Mouse (Mus musculus) cerebellum, postnatal 10 days (tissue): Measurements from ENCODE around the gene Vmn2r86.
"Not testable (repeated sequence)": the region's sequence is repeated elsewhere in the genome, so short reads cannot be mapped to it uniquely, and the experiment has no call there.

ENCODE experiments used
- DNase-seq, 2 experiments: peaks; one replicate each; pipeline ENCODE4 v3.0.0; 2021; ENCODE audit warnings: mixed read lengths in 2 of 2

Gene Vmn2r86

GRCm38 (mm10) chr10:130455950-130456349 lies at the start of gene Vmn2r86:
TSS of gene Vmn2r86 (minus strand) at chr10:130456050.
- not testable (repeated sequence) for DNase-seq

- DNase-seq: no peak
Measured at GRCm38 (mm10) chr10:130497296-130497695, 41.4 kb upstream of the Vmn2r86 start, which contains the start of gene Vmn2r87. TSS of gene Vmn2r87 (minus strand) at chr10:130497396.

DNA sequence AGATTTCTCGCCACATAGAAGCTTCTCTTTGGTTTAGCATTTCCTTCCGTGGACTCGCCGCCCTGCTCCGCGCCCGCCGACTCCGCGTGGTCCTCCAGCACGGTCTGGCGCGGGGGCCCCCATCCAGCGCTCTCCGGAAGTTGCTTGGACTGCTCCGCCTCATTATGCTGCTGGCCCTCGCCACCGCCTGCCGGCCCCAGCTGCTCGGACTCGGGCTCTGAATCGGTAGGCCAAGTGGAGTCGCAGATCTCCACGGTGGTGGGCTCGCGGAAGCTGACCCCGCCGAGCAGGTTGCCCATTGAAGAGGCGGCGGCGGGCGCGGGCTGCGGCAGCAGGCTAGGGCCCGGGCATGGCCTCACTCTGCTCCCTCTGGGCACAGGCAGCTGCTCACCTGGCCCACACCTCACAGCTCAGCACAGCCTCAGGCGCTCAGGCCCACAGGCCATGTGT lies 14.5 kb upstream of the Vmn2r86 start:
- peak; percentile 70 to 81 for DNase-seq

DNA sequence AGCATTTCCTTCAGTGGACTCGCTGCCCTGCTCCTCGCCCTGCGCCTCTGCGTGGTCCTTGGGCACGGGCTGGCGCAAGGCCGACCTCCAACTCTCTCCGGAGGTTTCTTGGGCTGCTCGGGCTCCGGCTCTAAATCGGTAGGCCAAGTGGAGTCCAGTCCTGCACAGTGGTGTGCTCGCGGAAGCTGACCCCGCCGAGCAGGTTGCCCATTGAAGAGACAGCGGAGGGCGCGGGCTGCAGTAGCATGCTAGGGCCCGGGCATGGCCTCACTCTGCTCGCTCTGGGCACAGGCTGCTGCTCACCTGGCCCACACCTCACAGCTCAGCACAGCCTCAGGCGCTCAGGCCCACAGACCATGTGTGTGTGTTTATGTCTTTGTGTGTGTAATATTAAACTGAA lies 11.1 kb downstream of the Vmn2r86 start:
- DNase-seq: peak; percentile 1 to 2

- not testable (repeated sequence) for DNase-seq
Measured at GRCm38 (mm10) chr10:130434185-130434898, 21.5 kb downstream of the Vmn2r86 start.

DNA sequence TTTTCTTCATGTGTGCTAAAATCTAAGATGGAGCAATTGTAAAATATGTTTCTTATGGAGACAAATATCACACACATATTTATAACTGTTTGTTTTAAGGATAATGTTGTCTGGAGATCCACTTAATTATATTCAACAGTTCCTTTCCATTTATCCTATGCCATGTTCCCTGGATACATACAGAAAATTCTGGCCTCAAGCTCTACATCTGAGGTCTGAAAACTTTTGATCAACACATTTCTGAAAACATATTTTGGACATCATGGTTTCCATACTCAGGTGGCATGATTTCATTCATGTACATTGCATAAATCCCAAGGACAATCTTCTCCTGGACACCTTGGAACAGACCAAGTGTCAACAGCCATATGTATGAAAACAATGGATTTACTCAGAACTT lies 26.2 kb downstream of the Vmn2r86 start, which contains the start of gene Vmn2r85:
Gene Vmn2r85, minus strand, starts transcription at position 101 of the 400 bp plus-strand sequence.
- DNase-seq: not testable (repeated sequence)

DNA sequence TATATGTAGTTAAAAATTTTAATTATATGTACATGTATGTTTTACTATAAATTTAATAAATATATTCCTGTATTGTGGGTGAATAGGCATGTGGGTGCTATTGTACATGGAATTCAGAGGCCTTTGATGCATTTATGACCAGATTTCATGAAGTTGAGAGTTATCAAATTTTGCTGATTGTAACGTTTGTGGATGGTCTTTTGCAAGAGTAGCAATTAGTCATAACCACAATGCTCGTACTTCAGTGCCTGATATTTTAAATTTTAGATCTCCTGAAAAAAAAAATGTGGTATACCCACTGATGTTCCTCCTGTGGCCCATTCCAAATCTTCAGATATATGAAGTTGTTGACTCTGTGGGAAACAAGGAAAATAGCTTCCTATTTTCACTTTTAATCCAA lies 33.5 kb downstream of the Vmn2r86 start:
- DNase-seq: not testable (repeated sequence)

DNA sequence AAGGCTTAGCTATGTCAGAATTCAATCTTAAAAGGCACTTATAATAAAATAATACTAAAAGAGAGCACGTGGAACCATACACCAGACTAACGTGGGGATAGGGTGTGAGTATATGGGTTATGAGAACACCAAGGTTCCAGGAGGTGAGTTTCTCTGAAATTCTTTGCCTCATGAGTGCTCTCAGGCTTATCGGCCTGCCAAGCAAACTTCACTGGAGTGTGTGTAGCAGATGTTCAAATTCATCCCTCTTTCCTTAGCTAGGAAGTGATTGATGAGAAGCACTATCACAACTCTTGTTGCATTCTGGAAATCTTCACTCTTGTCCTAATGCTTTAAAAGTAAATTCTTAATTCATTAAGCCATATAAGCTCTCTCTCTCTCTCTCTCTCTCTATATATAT lies 35.4 kb downstream of the Vmn2r86 start:
- no peak for DNase-seq

- DNase-seq: not testable (repeated sequence)
Measured at GRCm38 (mm10) chr10:130419954-130420353, 35.9 kb downstream of the Vmn2r86 start.

GRCm38 (mm10) chr10:130416352-130416751 lies 39.5 kb downstream of the Vmn2r86 start:
- not testable (repeated sequence) for DNase-seq

- not testable (repeated sequence) for DNase-seq
Measured at GRCm38 (mm10) chr10:130412167-130412698, 43.6 kb downstream of the Vmn2r86 start.

GRCm38 (mm10) chr10:130394232-130394631 lies 61.6 kb downstream of the Vmn2r86 start, which contains the start of gene Vmn2r84:
TSS of gene Vmn2r84 (minus strand) at chr10:130394332.
- DNase-seq: no peak
